8 mouse cellular contexts compared by ENCODE assay signal in genomic region chr11:45795731-45796130, GRCm38 (mm10). TPM values are rescaled to one million over a fixed set of nuclear protein-coding genes. Genes with fewer than 3 reads are reported as not detected.
A peak's percentile ranks its signal among the peaks of the same experiment; 100 is the strongest.
DNase-seq lines count a peak whose midpoint lies in the region; ATAC-seq and TF ChIP-seq lines count a peak whose summit lies in the region.

No protein-coding gene starts in this region.

- no peak overlapping the region for H3K9ac ChIP-seq in forebrain, embryonic 16.5 days (replicated peaks; ENCODE audit: low read depth, low read length)
- H3K9ac ChIP-seq in limb, embryonic 11.5 days (ENCODE audit: low read length): no peak overlapping the region

- no peak overlapping the region for H3K4me2 ChIP-seq in forebrain, embryonic 16.5 days (ENCODE audit: low read length)
- no peak overlapping the region for H3K4me2 ChIP-seq in limb, embryonic 11.5 days (ENCODE audit: low read depth, severe bottlenecking)

- WGBS in forebrain, embryonic 10.5 days: 9% methylated on average over 3 of the region's 3 CpGs
- WGBS in forebrain, embryonic 16.5 days: 11% methylated on average over 3 of the region's 3 CpGs
- WGBS in kidney, adult 2 months: 11% methylated on average over 3 of the region's 3 CpGs
- 15% methylated on average over 3 of the region's 3 CpGs for WGBS in limb, embryonic 11.5 days

- no peak overlapping the region for H3K27ac ChIP-seq in forebrain, embryonic 10.5 days
- H3K27ac ChIP-seq in forebrain, embryonic 16.5 days (ENCODE audit: low read length): no peak overlapping the region
- H3K27ac ChIP-seq in gastrocnemius, adult 2 months: no peak overlapping the region
- no peak overlapping the region for H3K27ac ChIP-seq in kidney, adult 2 months (ENCODE audit: insufficient read depth, low read depth, low read length)
- H3K27ac ChIP-seq in limb, embryonic 11.5 days (replicated peaks; ENCODE audit: low read depth, low read length): no peak overlapping the region

- TF ChIP-seq POLR2A in kidney, adult 2 months (IDR thresholded peaks at IDR 0.05; ENCODE audit: low read depth, low read length): no peak

- H3K4me1 ChIP-seq in forebrain, embryonic 10.5 days: peaks cover 27% of the 10 kb centered on the region
- H3K4me1 ChIP-seq in forebrain, embryonic 16.5 days (replicated peaks; ENCODE audit: control insufficient read depth, insufficient read depth, low read length): peaks cover 7% of the 10 kb centered on the region; the same call in 1 of the 2 replicates
- H3K4me1 ChIP-seq in kidney, adult 2 months (ENCODE audit: control insufficient read depth, insufficient read depth, low read length): peaks cover 10% of the 10 kb centered on the region
- peaks cover 6% of the 10 kb centered on the region for H3K4me1 ChIP-seq in limb, embryonic 11.5 days (ENCODE audit: control insufficient read depth, insufficient read depth, low read length)

- H3K36me3 ChIP-seq in forebrain, embryonic 10.5 days (replicated peaks): no peaks in the 10 kb centered on the region
- no peaks in the 10 kb centered on the region for H3K36me3 ChIP-seq in forebrain, embryonic 16.5 days (ENCODE audit: control insufficient read depth, insufficient read depth)
- H3K36me3 ChIP-seq in kidney, adult 2 months (ENCODE audit: control insufficient read depth, insufficient read depth, low read length): no peaks in the 10 kb centered on the region
- H3K36me3 ChIP-seq in limb, embryonic 11.5 days (ENCODE audit: control insufficient read depth, insufficient read depth, low read length): no peaks in the 10 kb centered on the region

- no peak overlapping the region for H3K4me3 ChIP-seq in forebrain, embryonic 10.5 days
- H3K4me3 ChIP-seq in forebrain, embryonic 16.5 days (replicated peaks; ENCODE audit: low read length): no peak overlapping the region
- H3K4me3 ChIP-seq in gastrocnemius, adult 2 months: no peak overlapping the region
- H3K4me3 ChIP-seq in kidney, adult 2 months (ENCODE audit: insufficient read depth, low read depth, low read length): no peak overlapping the region
- no peak overlapping the region for H3K4me3 ChIP-seq in limb, embryonic 11.5 days (ENCODE audit: low read depth, low read length)

- H3K9me3 ChIP-seq in forebrain, embryonic 10.5 days: no peaks in the 10 kb centered on the region
- H3K9me3 ChIP-seq in forebrain, embryonic 16.5 days (ENCODE audit: control insufficient read depth, low read length): no peaks in the 10 kb centered on the region
- H3K9me3 ChIP-seq in limb, embryonic 11.5 days (ENCODE audit: control insufficient read depth, low read length): no peaks in the 10 kb centered on the region

- TF ChIP-seq CTCF in gastrocnemius, adult 2 months (IDR thresholded peaks at IDR 0.05): peak; percentile 89
- peak; percentile 91 for TF ChIP-seq CTCF in kidney, adult 2 months (conservative IDR thresholded peaks at IDR 0.05; ENCODE audit: insufficient read depth, insufficient read length, low read depth, low read length)

- peaks cover 7% of the 10 kb centered on the region for H3K27me3 ChIP-seq in forebrain, embryonic 10.5 days (ENCODE audit: poor library complexity, severe bottlenecking)
- H3K27me3 ChIP-seq in forebrain, embryonic 16.5 days (replicated peaks; ENCODE audit: control insufficient read depth, insufficient read depth, low read length): 0 out of 2 replicates have a peak, but pooled peaks cover 4% of the 10 kb centered on the region
- H3K27me3 ChIP-seq in kidney, adult 2 months (replicated peaks; ENCODE audit: control insufficient read depth, insufficient read depth, low read length): no peaks in the 10 kb centered on the region
- no peaks in the 10 kb centered on the region for H3K27me3 ChIP-seq in limb, embryonic 11.5 days (ENCODE audit: control insufficient read depth, insufficient read depth, low read length)

- ATAC-seq in forebrain, embryonic 16.5 days: no peak
- ATAC-seq in limb, embryonic 11.5 days (ENCODE audit: insufficient number of reproducible peaks, low FRiP score, low TSS enrichment, low read depth): no peak; the same call in 1 of the 2 replicates

- peak; percentile 67 for DNase-seq in forebrain, embryonic 10.5 days (ENCODE audit: extremely low spot score, low spot score)
- DNase-seq in brain, adult 2 months (ENCODE audit: low read depth, low spot score): peak; percentile 67
- DNase-seq in gastrocnemius, adult 2 months: peak; percentile 79
- DNase-seq in kidney, adult 2 months: peak; percentile 86
- DNase-seq in limb, embryonic 11.5 days (ENCODE audit: low spot score): peak; percentile 86
- peak; percentile 15 to 45 for DNase-seq in natural killer cell, adult 2 months (ENCODE audit: low spot score in 2 of 2)
- DNase-seq in testis, postnatal 14 days (ENCODE audit: low spot score): peak; percentile 46

- intact Hi-C loops in gastrocnemius, adult 2 months (cut with DNase I): loop anchor here (1.0 kb wide), 1 partner anchor 86 kb away; no protein-coding TSS in a partner anchor

RNA-seq across cellular contexts. Expression of gene Clint1, which starts 56.1 kb away (rescaled TPM):
- polyA plus RNA-seq in forebrain, embryonic 10.5 days (2016; fragmentation: Nextera tagmentation; extraction: Ambion mirVana): 62.8 and 64.2 TPM in 2 replicates
- polyA plus RNA-seq in forebrain, embryonic 16.5 days (2015; fragmentation: Nextera tagmentation; extraction: Ambion mirVana): 45.1 and 56.0 TPM in 2 replicates
- 10 to 100 TPM; 40.2 to 44.9 TPM for total RNA-seq in gastrocnemius, adult 2 months (2021)
- polyA plus RNA-seq in kidney, adult 2 months (2012; rRNA removed): 63.0 and 64.9 TPM in 2 replicates
- 77.6 and 81.0 TPM in 2 replicates for polyA plus RNA-seq in limb, embryonic 11.5 days (2014; fragmentation: Nextera tagmentation; extraction: Ambion mirVana)

Comparison
In these comparisons a context has a peak if more than half of its experiments do, and no peak if none do; other contexts are left out.
1. DNase-seq: peak in every context shown above with its lines; median percentile 86 in kidney, adult 2 months; 86 in limb, embryonic 11.5 days; 79 in gastrocnemius, adult 2 months; 67 in forebrain, embryonic 10.5 days; 67 in brain, adult 2 months; 46 in testis, postnatal 14 days; 30 in natural killer cell, adult 2 months.